Mouse (Mus musculus) heart, adult 2 months (tissue): ENCODE results near the gene Id1. TPM values are rescaled to one million over a fixed set of nuclear protein-coding genes. Genes with fewer than 3 reads are reported as not detected.

ENCODE experiments used
- DNase-seq, 2 experiments: peaks; one replicate each; pipeline ENCODE4 v3.0.0; 2021
- H3K27ac ChIP-seq: fragments of 200-600 bp; 2 replicates; pipeline ENCODE4 v1.8.1; 2022
- H3K27me3 ChIP-seq: fragments of 200-500 bp; 2 replicates; pipeline ENCODE4 v1.6.1; 2012; ENCODE audit warnings: mild to moderate bottlenecking, low read length, inconsistent platforms, mixed read lengths; ENCODE audit not compliant: control insufficient read depth, insufficient read depth
- H3K36me3 ChIP-seq: fragments of 200-500 bp; 2 replicates; pipeline ENCODE4 v1.6.1; 2012; ENCODE audit warnings: low read length, inconsistent platforms; ENCODE audit not compliant: control insufficient read depth, insufficient read depth
- H3K4me1 ChIP-seq: fragments of 200-500 bp; 2 replicates; pipeline ENCODE4 v1.6.1; 2011; ENCODE audit warnings: low read length; ENCODE audit not compliant: control insufficient read depth, insufficient read depth
- H3K4me3 ChIP-seq: fragments of 200-600 bp; 2 replicates; pipeline ENCODE4 v1.8.1; 2022
- H3K79me2 ChIP-seq: fragments of 200-500 bp; replicated peaks from 2 replicates; pipeline ENCODE4 v1.6.1; 2012; ENCODE audit warnings: mild to moderate bottlenecking, inconsistent platforms, low read length, moderate library complexity, mixed read lengths; ENCODE audit not compliant: control insufficient read depth, insufficient read depth
- H3K9ac ChIP-seq: fragments of 200-500 bp; 2 replicates; pipeline ENCODE4 v1.6.1; 2012; ENCODE audit warnings: low read depth, mild to moderate bottlenecking, control low read depth, inconsistent platforms, low read length, mixed read lengths
- CTCF ChIP-seq: fragments of 200-600 bp; IDR thresholded peaks from 2 replicates; pipeline ENCODE4 v1.8.1; 2022; ENCODE audit warnings: antibody characterized with exemption, mild to moderate bottlenecking, moderate library complexity
- EP300 ChIP-seq: fragments of 200-500 bp; IDR thresholded peaks from 2 replicates; pipeline ENCODE4 v1.6.1; 2011; ENCODE audit warnings: low read depth, low read length, control low read depth; ENCODE audit not compliant: insufficient read depth
- POLR2A ChIP-seq: fragments of 200-500 bp; IDR thresholded peaks from 2 replicates; pipeline ENCODE4 v1.6.1; 2011; ENCODE audit warnings: mild to moderate bottlenecking, low read depth, low read length, control low read depth; ENCODE audit not compliant: insufficient read depth
- WGBS: fragments of 180-500 bp; shearing (Covaris S2); methylation state at CpG from one replicate; pipeline ENCODE4 v1.1.7; 2018; 5-methylcytosine and 5-hydroxymethylcytosine counted together
- intact Hi-C: fragments of 180-260 bp; cut with DNase I; formaldehyde crosslinking; loops from one replicate; pipeline ENCODE4 v1.15.1; 2025
- long read RNA-seq: library from polyadenylated mRNA; stranded (forward); transcript quantifications from one replicate; pipeline ENCODE4 v2.0.0, GENCODE M21; 2021
- polyA plus RNA-seq: library from polyadenylated mRNA; depleted of rRNA; stranded (reverse); fragments of >200 nt; gene quantifications from 2 replicates; pipeline ENCODE4 v1.2.3, GENCODE M21; 2012; rRNA removed
- total RNA-seq, 2 experiments: library from RNA; stranded (reverse); gene quantifications; 2 replicates each; pipeline ENCODE4 v1.2.3; 2021

Gene Id1
- total RNA-seq (10 to 100 TPM; 56.5 to 59.8 TPM), polyA plus RNA-seq (74.7 and 113 TPM in 2 replicates)
- long read RNA-seq, transcript Id1-201 (2 exons, 934 nt) = major isoform, 7 of 7 reads
- long read RNA-seq, partial matches to known transcripts = 0 of 7 reads
- long read RNA-seq, other reads (novel, unspliced or antisense) = 0 of 7 reads

DNA sequence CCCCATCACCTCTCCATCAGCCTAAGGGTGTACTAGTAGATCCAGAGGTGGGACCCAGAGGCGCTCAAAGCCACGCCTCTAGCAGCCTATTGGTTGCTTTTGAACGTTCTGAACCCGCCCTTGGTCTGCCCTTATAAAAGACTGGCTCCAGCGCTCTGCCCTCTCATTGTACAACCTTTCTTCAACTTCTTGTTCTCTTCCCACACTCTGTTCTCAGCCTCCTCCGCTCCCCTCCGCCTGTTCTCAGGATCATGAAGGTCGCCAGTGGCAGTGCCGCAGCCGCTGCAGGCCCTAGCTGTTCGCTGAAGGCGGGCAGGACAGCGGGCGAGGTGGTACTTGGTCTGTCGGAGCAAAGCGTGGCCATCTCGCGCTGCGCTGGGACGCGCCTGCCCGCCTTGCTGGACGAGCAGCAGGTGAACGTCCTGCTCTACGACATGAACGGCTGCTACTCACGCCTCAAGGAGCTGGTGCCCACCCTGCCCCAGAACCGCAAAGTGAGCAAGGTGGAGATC, at the start of gene Id1:
Gene Id1 (plus strand): TSS at position 162 of the 512 bp plus-strand sequence.
- Histone ChIP-seq H3K9ac (peak within 1 kb of the TSS; percentile 98), H3K36me3 (no peaks in the 10 kb centered on the region), H3K4me3 (peak within 1 kb of the TSS; percentile 63), H3K4me1 (peaks cover 7% of the 10 kb centered on the region), H3K27me3 (no peaks in the 10 kb centered on the region), H3K27ac (peak within 1 kb of the TSS; percentile 90), H3K79me2 (no peaks in the 10 kb centered on the region)
- intact Hi-C loops = loop anchor here (1.0 kb wide), 2 partner anchors 12 to 50 kb away; no protein-coding TSS in a partner anchor
- peak; percentile 90 to 91 for DNase-seq
- TF ChIP-seq EP300 (peak; percentile 91; the same call in 1 of the 2 replicates), CTCF (no peak), POLR2A (peak; percentile 100)
- WGBS = 1% methylated on average over 28 of the region's 28 CpGs

DNA sequence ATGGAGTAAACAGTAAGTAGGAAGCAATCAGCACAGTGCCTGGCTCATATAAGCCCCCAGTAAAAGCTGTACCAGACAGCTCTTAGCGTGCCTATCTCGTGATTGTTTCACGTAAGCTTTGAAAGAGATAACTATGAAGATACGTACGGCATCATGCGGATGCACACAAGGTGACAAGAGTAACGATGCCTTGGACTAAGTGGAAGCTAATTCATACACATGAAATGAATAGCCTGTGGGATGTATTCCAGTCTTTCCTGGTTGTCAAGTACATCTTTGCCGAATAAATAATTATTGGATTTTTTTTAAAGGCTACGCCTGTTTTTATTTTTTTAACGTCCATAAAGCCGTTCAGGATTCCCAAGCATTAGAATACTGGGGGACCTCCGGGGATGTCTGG, 49.7 kb upstream of the Id1 start:
- intact Hi-C loops = loop anchor here (10.0 kb wide), 1 partner anchor 328 kb away; the partner anchor contains the start of gene Pdrg1
- Histone ChIP-seq H3K27ac (peak overlapping the region; percentile 36), H3K9ac (peak overlapping the region; percentile 29; the same call in 1 of the 2 replicates), H3K36me3 (no peaks in the 10 kb centered on the region), H3K79me2 (no peaks in the 10 kb centered on the region), H3K4me3 (peak overlapping the region; percentile 49), H3K27me3 (no peaks in the 10 kb centered on the region), H3K4me1 (no peaks in the 10 kb centered on the region)
- DNase-seq = no peak
- 55% methylated on average over 12 of the region's 12 CpGs for WGBS
- TF ChIP-seq POLR2A = no peak
- no peak for TF ChIP-seq CTCF
- no peak for TF ChIP-seq EP300

DNA sequence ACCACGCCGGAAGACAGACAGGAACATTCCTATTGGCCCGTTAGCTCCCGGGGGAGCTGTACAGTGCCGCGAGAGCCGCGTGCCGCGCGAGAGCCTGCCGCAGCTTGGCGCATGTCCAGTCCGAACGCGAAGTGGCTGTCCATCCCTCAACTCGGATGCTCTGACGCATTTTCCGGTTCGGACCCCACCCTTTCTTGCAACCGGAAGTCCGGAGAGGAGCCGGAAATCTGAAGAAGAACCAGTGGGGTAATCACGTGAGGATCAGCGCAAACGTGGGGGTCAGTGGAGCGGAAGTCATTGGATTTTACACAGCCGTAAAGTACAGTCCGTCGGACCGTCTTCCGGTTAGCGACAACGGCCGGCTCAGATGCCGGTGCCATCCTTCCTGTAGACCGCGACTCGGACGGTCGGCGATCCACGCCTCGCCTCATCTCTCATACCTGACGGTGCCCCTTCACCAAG, 49.2 kb upstream of the Id1 start, which contains the start of gene Mcts2:
Gene Mcts2 (plus strand): TSS at position 230 of the 462 bp plus-strand sequence.
- no peaks in the 10 kb centered on the region for H3K27me3 ChIP-seq
- DNase-seq = peak; percentile 94 to 95
- 45% methylated on average over 45 of the region's 45 CpGs for WGBS
- peak within 1 kb of the TSS; percentile 58 for H3K9ac ChIP-seq
- peak within 1 kb of the TSS; percentile 56 for H3K27ac ChIP-seq
- H3K4me1 ChIP-seq = no peaks in the 10 kb centered on the region
- no peaks in the 10 kb centered on the region for H3K36me3 ChIP-seq
- TF ChIP-seq CTCF (no peak), EP300 (peak; percentile 58), POLR2A (peak; percentile 62)
- intact Hi-C loops = loop anchor here (10.0 kb wide), 1 partner anchor 328 kb away; the partner anchor contains the start of gene Pdrg1
- peak within 1 kb of the TSS; percentile 65 for H3K4me3 ChIP-seq
- H3K79me2 ChIP-seq = no peaks in the 10 kb centered on the region

DNA sequence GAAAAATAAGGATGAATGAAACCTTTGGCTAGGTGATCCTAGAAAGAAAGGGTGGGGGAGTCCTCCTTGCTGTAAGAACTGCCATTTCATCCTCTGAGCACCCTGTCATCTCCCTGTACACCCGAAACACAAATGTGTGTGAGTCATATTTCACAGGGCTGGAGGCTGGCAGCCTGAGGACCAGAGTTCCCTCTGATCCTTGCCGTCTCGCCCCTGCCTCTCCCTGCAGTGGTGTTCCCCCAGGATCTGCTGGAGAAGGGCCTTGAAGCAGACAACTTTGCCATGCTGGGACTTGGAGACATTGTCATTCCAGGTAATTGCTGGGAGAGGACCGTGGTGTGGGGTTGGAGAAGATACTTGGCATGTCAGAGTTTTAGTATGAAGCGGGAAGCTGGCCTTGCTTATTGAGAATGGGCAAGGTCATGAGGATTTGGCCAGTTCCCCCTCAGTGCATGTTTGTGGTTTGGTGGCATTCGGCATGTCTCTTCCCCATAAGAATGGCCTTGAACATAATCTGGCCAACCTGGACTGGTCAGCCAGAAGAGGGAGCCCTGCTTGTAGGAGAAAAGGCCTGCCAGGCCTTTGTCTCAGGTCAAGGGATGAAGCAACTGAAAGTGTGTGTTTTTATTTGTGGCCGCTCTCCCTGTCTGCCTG, 44.4 kb upstream of the Id1 start:
- no peak overlapping the region for H3K27ac ChIP-seq
- TF ChIP-seq POLR2A (no peak), EP300 (peak; percentile 49; the same call in 1 of the 2 replicates), CTCF (peak; percentile 74)
- WGBS = 64% methylated on average over 7 of the region's 7 CpGs

DNA sequence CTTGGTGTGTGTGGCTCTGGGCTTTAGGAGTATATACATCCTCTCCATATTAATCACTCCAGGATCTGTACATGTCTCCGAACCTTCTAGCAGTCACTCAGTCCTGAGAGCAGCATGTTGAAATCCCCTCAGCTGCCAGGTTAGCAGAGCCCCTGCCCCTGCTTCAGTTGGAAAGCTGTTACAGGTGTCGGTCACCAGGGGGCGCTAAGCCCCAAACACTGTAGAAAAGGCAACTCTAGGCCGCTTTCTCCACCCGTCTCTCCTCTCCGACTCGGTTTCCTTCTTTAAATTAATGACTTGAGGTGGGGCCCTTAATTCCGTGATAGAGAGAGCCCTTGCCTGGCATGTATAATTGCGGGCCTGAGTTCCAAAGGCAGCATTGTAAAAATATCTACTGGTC, 42.8 kb upstream of the Id1 start:
- Histone ChIP-seq H3K79me2 (no peaks in the 10 kb centered on the region), H3K4me1 (peaks cover 10% of the 10 kb centered on the region), H3K27ac (peak overlapping the region; percentile 4; the same call in 1 of the 2 replicates), H3K27me3 (no peaks in the 10 kb centered on the region), H3K9ac (peak overlapping the region; percentile 37), H3K36me3 (no peaks in the 10 kb centered on the region), H3K4me3 (peak overlapping the region; percentile 23; the same call in 1 of the 2 replicates)
- TF ChIP-seq POLR2A (no peak), EP300 (0 out of 2 replicates have a peak, but pooled peaks have one; percentile 34), CTCF (peak; percentile 96; the same call in 1 of the 2 replicates)
- 11% methylated on average over 9 of the region's 9 CpGs for WGBS
- DNase-seq = peak; percentile 70 to 79
- intact Hi-C loops = loop anchor here (1.0 to 10.0 kb wide), 2 partner anchors 138 to 652 kb away; partner anchors contain the start of genes Asxl1 and Bcl2l1

More for the DNA sequence above, 44.4 kb upstream of the Id1 start:
- H3K4me3 ChIP-seq = no peak overlapping the region
- no peaks in the 10 kb centered on the region for H3K36me3 ChIP-seq
- intact Hi-C loops = loop anchor here (1.0 to 10.0 kb wide), 2 partner anchors 76 to 653 kb away; partner anchors contain the start of gene Asxl1
- no peaks in the 10 kb centered on the region for H3K79me2 ChIP-seq
- peaks cover 8% of the 10 kb centered on the region for H3K4me1 ChIP-seq
- no peak overlapping the region for H3K9ac ChIP-seq
- peak in 1 of 2 experiments; percentile 38 for DNase-seq
- no peaks in the 10 kb centered on the region for H3K27me3 ChIP-seq
